Comparison of ENCODE assay signal across 25 mouse cellular contexts in genomic region chr3:90977876-90978275, GRCm38 (mm10).
DNase-seq lines count a peak whose midpoint lies in the region; ATAC-seq and TF ChIP-seq lines count a peak whose summit lies in the region.
"Had no signal": no experiment of that assay in that cellular context is flagged by ENCODE, and none has a peak within 500 bp of the region (broad histone marks: within the 10 kb centered on the region; RNA-seq: fewer than 3 reads in every experiment).

No protein-coding gene starts in this region.

- no peak overlapping the region for H3K4me3 ChIP-seq in ES-Bruce4 (ENCODE audit: low read depth, low read length)
- H3K4me3 ChIP-seq in ES-E14 (ENCODE audit: insufficient read depth in 1 of 2, low read depth in 1 of 2, low read length in 2 of 2, poor library complexity in 1 of 2, severe bottlenecking in 1 of 2) = no peak overlapping the region
- H3K4me3 ChIP-seq in forebrain, embryonic 11.5 days (ENCODE audit: low read depth, low read length) = no peak overlapping the region
- H3K4me3 ChIP-seq: embryonic facial prominence, embryonic 13.5 days; embryonic facial prominence, embryonic 15.5 days; erythroblast, embryonic 14.5 days; forebrain, embryonic 10.5 days; forebrain, embryonic 13.5 days; forebrain, embryonic 15.5 days had no signal

- H3K27me3 ChIP-seq in ES-Bruce4 (ENCODE audit: control insufficient read depth, insufficient read depth, low read length, poor library complexity, severe bottlenecking) = no peaks in the 10 kb centered on the region
- H3K27me3 ChIP-seq in forebrain, embryonic 11.5 days (ENCODE audit: control insufficient read depth, insufficient read depth, low read length) = no peaks in the 10 kb centered on the region
- H3K27me3 ChIP-seq: CH12.LX; embryonic facial prominence, embryonic 13.5 days; embryonic facial prominence, embryonic 15.5 days; forebrain, embryonic 13.5 days; forebrain, embryonic 15.5 days had no signal

- DNase-seq in ES-E14 (ENCODE audit: low read depth, low spot score) (no peak), ZHBTc4 (ENCODE audit: low read depth, low spot score) (peak; percentile 54)
- DNase-seq in kidney, postnatal 4 days = no peak
- no peak for DNase-seq in forebrain, embryonic 11.5 days (ENCODE audit: low spot score)
- DNase-seq: adrenal gland, adult 2 months; adrenal gland, postnatal 10 days; adrenal gland, postnatal 25 days; B cell, adult 2 months; cerebellum, adult 11 months; cerebellum, adult 18-20 months; cerebellum, adult 8-10 months; cerebellum, adult 9-11 months; cerebellum, postnatal 14 days; cerebellum, postnatal 36 days; embryo, embryonic 11 days; forebrain, postnatal 0 days had no signal

- H3K36me3 ChIP-seq in ES-Bruce4 (ENCODE audit: control insufficient read depth, insufficient read depth, low read length, poor library complexity, severe bottlenecking) (no peaks in the 10 kb centered on the region), ES-E14 (ENCODE audit: control insufficient read depth, insufficient read depth, low read length, poor library complexity, severe bottlenecking) (no peaks in the 10 kb centered on the region)
- H3K36me3 ChIP-seq in forebrain, embryonic 11.5 days (ENCODE audit: control insufficient read depth, insufficient read depth, low read length) = no peaks in the 10 kb centered on the region
- H3K36me3 ChIP-seq: embryonic facial prominence, embryonic 13.5 days; embryonic facial prominence, embryonic 15.5 days; forebrain, embryonic 10.5 days; forebrain, embryonic 15.5 days had no signal

- H3K9ac ChIP-seq in ES-Bruce4 (ENCODE audit: low read depth, poor library complexity, severe bottlenecking) (no peak overlapping the region), ES-E14 (ENCODE audit: insufficient read depth, low read depth, low read length, poor library complexity, severe bottlenecking) (no peak overlapping the region)
- no peak overlapping the region for H3K9ac ChIP-seq in forebrain, embryonic 11.5 days (ENCODE audit: low read length)
- H3K9ac ChIP-seq: embryonic facial prominence, embryonic 13.5 days; embryonic facial prominence, embryonic 15.5 days; forebrain, embryonic 13.5 days; forebrain, embryonic 15.5 days; forebrain, postnatal 0 days had no signal

- no peak overlapping the region for H3K4me2 ChIP-seq in forebrain, embryonic 11.5 days (ENCODE audit: low read depth, low read length, severe bottlenecking)
- H3K4me2 ChIP-seq: embryonic facial prominence, embryonic 13.5 days; embryonic facial prominence, embryonic 15.5 days; forebrain, embryonic 13.5 days; forebrain, embryonic 15.5 days had no signal

- in situ Hi-C loops in ES-E14 (cut with MboI; ENCODE audit: low sequenced_read_pairs in 2 of 2, unreplicated experiment in 2 of 2) = no loop called here

- no peak for ATAC-seq in forebrain, embryonic 11.5 days (replicated peaks; ENCODE audit: low FRiP score)
- ATAC-seq: CD4-positive, CD25-positive, alpha-beta regulatory T cell, adult 4 months; forebrain, embryonic 13.5 days; forebrain, embryonic 15.5 days; forebrain, postnatal 0 days had no signal

- TF ChIP-seq CTCF in ES-Bruce4 (IDR thresholded peaks at IDR 0.05; ENCODE audit: low read depth, low read length) = no peak

- H3K27ac ChIP-seq in ES-Bruce4 (ENCODE audit: insufficient read depth, low read length) (peak overlapping the region; percentile 66), ES-E14 (ENCODE audit: insufficient read depth, low read depth, low read length, poor library complexity, severe bottlenecking) (peak overlapping the region; percentile 56; the same call in 1 of the 2 replicates)
- no peak overlapping the region for H3K27ac ChIP-seq in forebrain, embryonic 11.5 days (ENCODE audit: low read depth, low read length)
- H3K27ac ChIP-seq: embryonic facial prominence, embryonic 13.5 days; embryonic facial prominence, embryonic 15.5 days; forebrain, embryonic 10.5 days; forebrain, embryonic 13.5 days; forebrain, embryonic 15.5 days had no signal

- H3K9me3 ChIP-seq in ES-Bruce4 (replicated peaks; ENCODE audit: control insufficient read depth, insufficient read depth, low read length, poor library complexity, severe bottlenecking) (peaks cover 38% of the 10 kb centered on the region), ES-E14 (ENCODE audit: control insufficient read depth, insufficient read depth, low read depth, low read length) (peaks cover 6% of the 10 kb centered on the region; the same call in 1 of the 2 replicates)
- H3K9me3 ChIP-seq in forebrain, embryonic 11.5 days (ENCODE audit: control insufficient read depth, low read length) = peaks cover 3% of the 10 kb centered on the region; the same call in 1 of the 2 replicates
- H3K9me3 ChIP-seq: embryonic facial prominence, embryonic 15.5 days had no signal

- no peak for TF ChIP-seq POLR2A in ES-Bruce4 (IDR thresholded peaks at IDR 0.05; ENCODE audit: insufficient read depth, low read length)

- 0 out of 2 replicates have a peak, but pooled peaks have one; percentile 47 for TF ChIP-seq EP300 in ES-Bruce4 (IDR thresholded peaks at IDR 0.05; ENCODE audit: insufficient read depth, low read depth, low read length)

- H3K4me1 ChIP-seq in ES-Bruce4 (ENCODE audit: control insufficient read depth, insufficient read depth, low read length) (no peaks in the 10 kb centered on the region), ES-E14 (ENCODE audit: control insufficient read depth in 2 of 2, insufficient read depth in 2 of 2, low read length in 2 of 2, poor library complexity in 1 of 2) (no peaks in the 10 kb centered on the region)
- no peaks in the 10 kb centered on the region for H3K4me1 ChIP-seq in forebrain, embryonic 11.5 days (replicated peaks; ENCODE audit: control insufficient read depth, insufficient read depth, low read length)
- H3K4me1 ChIP-seq: embryonic facial prominence, embryonic 13.5 days; embryonic facial prominence, embryonic 15.5 days; forebrain, embryonic 10.5 days; forebrain, embryonic 13.5 days; forebrain, embryonic 15.5 days had no signal

- 77% methylated on average over 3 of the region's 3 CpGs for WGBS in forebrain, embryonic 11.5 days

TF ChIP-seq in ES-E14, 5 proteins besides CTCF, POLR2A, EP300 and RAD21:
- no peak for TF ChIP-seq HCFC1 (IDR thresholded peaks at IDR 0.05; ENCODE audit: borderline replicate concordance, insufficient read depth, low read length)
- no peak for TF ChIP-seq MAFK (IDR thresholded peaks at IDR 0.05; ENCODE audit: insufficient read depth, low read depth, low read length)
- no peak for TF ChIP-seq ZC3H11A (IDR thresholded peaks at IDR 0.05; ENCODE audit: borderline replicate concordance, low read depth, low read length)
- TF ChIP-seq CHD2 (IDR thresholded peaks at IDR 0.05; ENCODE audit: low read depth, low read length) = no peak
- TF ChIP-seq ZNF384 (IDR thresholded peaks at IDR 0.05; ENCODE audit: low read depth, low read length) = no peak
TF ChIP-seq in ES-E14: peak in this region for 0.
